Mouse (Mus musculus) small intestine, adult 2 months (tissue): ENCODE results near the gene Rpe65. TPM values are rescaled to one million over a fixed set of nuclear protein-coding genes. Genes with fewer than 3 reads are reported as not detected.

Experiments
- H3K27ac ChIP-seq: fragments of 200-500 bp; 2 replicates; pipeline ENCODE4 v1.5.1; 2012; ENCODE audit warnings: low read depth, low read length, control low read depth, inconsistent platforms; ENCODE audit not compliant: insufficient read depth
- H3K27me3 ChIP-seq: fragments of 200-500 bp; 2 replicates; pipeline ENCODE4 v1.6.1; 2012; ENCODE audit warnings: mild to moderate bottlenecking, moderate library complexity, low read length, inconsistent platforms; ENCODE audit not compliant: control insufficient read depth, insufficient read depth
- H3K36me3 ChIP-seq: fragments of 200-500 bp; 2 replicates; pipeline ENCODE4 v1.6.1; 2012; ENCODE audit warnings: mild to moderate bottlenecking, low read length, control low read depth, inconsistent platforms; ENCODE audit not compliant: control insufficient read depth, insufficient read depth
- H3K4me1 ChIP-seq: fragments of 200-500 bp; 2 replicates; pipeline ENCODE4 v1.6.1; 2012; ENCODE audit warnings: low read length, inconsistent platforms, mixed read lengths; ENCODE audit not compliant: control insufficient read depth, insufficient read depth, insufficient read length
- H3K4me3 ChIP-seq: fragments of 200-500 bp; 2 replicates; pipeline ENCODE4 v1.5.1; 2012; ENCODE audit warnings: low read depth, mild to moderate bottlenecking, control low read depth, inconsistent platforms, low read length, moderate library complexity
- CTCF ChIP-seq: fragments of 200-500 bp; IDR thresholded peaks from 2 replicates; pipeline ENCODE4 v1.5.1; 2012; ENCODE audit warnings: low read depth, mild to moderate bottlenecking, control low read depth, inconsistent platforms, low read length, moderate library complexity, mixed read lengths; ENCODE audit not compliant: insufficient replicate concordance, insufficient read length; ENCODE audit errors: extremely low read depth
- POLR2A ChIP-seq: fragments of 200-500 bp; IDR thresholded peaks from 2 replicates; pipeline ENCODE4 v1.6.1; 2012; ENCODE audit warnings: low read depth, mild to moderate bottlenecking, control low read depth, inconsistent platforms, low read length, moderate library complexity
- WGBS: fragments of 180-500 bp; shearing (Covaris S2); methylation state at CpG from one replicate; pipeline ENCODE4 v1.1.7; 2018; 5-methylcytosine and 5-hydroxymethylcytosine counted together
- polyA plus RNA-seq: library from polyadenylated mRNA; depleted of rRNA; stranded (reverse); fragments of >200 nt; gene quantifications from 2 replicates; pipeline ENCODE4 v1.2.3, GENCODE M21; 2012; rRNA removed

Rpe65 gene
- polyA plus RNA-seq: not detected in 2 replicates

DNA sequence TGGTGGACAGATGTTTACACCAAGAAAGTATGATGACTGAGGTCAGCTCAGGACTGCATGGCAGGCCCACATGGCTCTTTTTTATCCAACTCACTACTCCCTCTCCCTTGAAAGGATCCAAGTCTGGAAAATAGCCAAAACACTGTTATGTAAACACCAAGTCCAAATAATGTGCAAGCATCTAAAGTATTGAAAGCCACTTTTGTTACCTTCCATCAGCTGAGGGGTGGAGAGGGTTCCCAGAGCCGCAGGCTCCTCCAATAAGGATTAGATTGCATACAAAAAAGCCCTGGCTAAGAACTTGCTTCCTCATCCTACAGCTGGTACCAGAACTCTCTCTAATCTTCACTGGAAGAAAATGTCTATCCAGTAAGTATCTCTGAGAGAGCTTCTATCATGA lies at the start of gene Rpe65:
Gene Rpe65, plus strand, starts transcription at position 301 of the 400 bp plus-strand sequence.
- Histone ChIP-seq H3K4me3 (no peak within 1 kb of the TSS), H3K27ac (no peak within 1 kb of the TSS), H3K4me1 (no peaks in the 10 kb centered on the region), H3K27me3 (no peaks in the 10 kb centered on the region), H3K36me3 (no peaks in the 10 kb centered on the region)
- no peak for TF ChIP-seq POLR2A
- TF ChIP-seq CTCF: no peak
- WGBS: 69% methylated on average over 1 of the region's 1 CpGs

- Histone ChIP-seq H3K27ac (no peak overlapping the region), H3K27me3 (no peaks in the 10 kb centered on the region), H3K4me1 (no peaks in the 10 kb centered on the region), H3K4me3 (no peak overlapping the region), H3K36me3 (no peaks in the 10 kb centered on the region)
- no peak for TF ChIP-seq CTCF
These were observed 48.8 kb upstream of the Rpe65 start for GRCm38 (mm10) chr3:159550224-159550623.

DNA sequence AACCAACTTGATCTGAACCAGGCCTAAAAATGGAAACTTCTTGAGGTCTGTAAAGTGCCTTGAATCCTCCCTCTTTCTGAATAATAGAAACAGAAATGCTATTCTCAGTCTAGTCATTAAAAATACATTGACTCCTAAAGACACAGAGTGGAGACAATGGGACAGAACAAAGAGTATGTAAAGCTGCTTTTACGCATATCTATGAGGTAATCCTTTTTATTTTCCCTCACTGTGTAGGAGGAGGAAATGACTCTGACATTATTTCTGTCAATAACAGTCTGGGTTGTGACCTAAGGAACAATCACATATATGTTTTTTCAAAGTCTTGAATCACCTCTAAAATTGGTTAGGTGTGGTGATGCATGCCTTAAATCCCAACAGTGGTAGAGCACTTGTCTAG lies 16.0 kb downstream of the Rpe65 start:
- Histone ChIP-seq H3K4me3 (no peak overlapping the region), H3K27ac (no peak overlapping the region), H3K36me3 (no peaks in the 10 kb centered on the region), H3K4me1 (no peaks in the 10 kb centered on the region), H3K27me3 (no peaks in the 10 kb centered on the region)
- WGBS: 75% methylated on average over 1 of the region's 1 CpGs
- no peak for TF ChIP-seq POLR2A

GRCm38 (mm10) chr3:159621026-159621425 lies 22.1 kb downstream of the Rpe65 start:
- 16% methylated on average over 1 of the region's 1 CpGs for WGBS
- TF ChIP-seq CTCF: no peak
- TF ChIP-seq POLR2A: no peak
- H3K27me3 ChIP-seq: no peaks in the 10 kb centered on the region; the same call in 1 of the 2 replicates
- H3K4me3 ChIP-seq: no peak overlapping the region
- no peaks in the 10 kb centered on the region for H3K36me3 ChIP-seq
- no peaks in the 10 kb centered on the region for H3K4me1 ChIP-seq
- no peak overlapping the region for H3K27ac ChIP-seq

GRCm38 (mm10) chr3:159624010-159624409 lies 25.0 kb downstream of the Rpe65 start:
- no peak overlapping the region; the same call in 1 of the 2 replicates for H3K27ac ChIP-seq
- WGBS: 51% methylated on average over 1 of the region's 1 CpGs
- no peaks in the 10 kb centered on the region for H3K4me1 ChIP-seq
- H3K27me3 ChIP-seq: no peaks in the 10 kb centered on the region; the same call in 1 of the 2 replicates
- H3K36me3 ChIP-seq: no peaks in the 10 kb centered on the region
- TF ChIP-seq CTCF (no peak), POLR2A (no peak)
- no peak overlapping the region for H3K4me3 ChIP-seq

GRCm38 (mm10) chr3:159660741-159661140 lies 61.8 kb downstream of the Rpe65 start:
- WGBS: 62% methylated on average over 1 of the region's 1 CpGs
- no peak for TF ChIP-seq CTCF
- TF ChIP-seq POLR2A: no peak
- no peak overlapping the region for H3K4me3 ChIP-seq
- no peaks in the 10 kb centered on the region for H3K4me1 ChIP-seq
- no peak overlapping the region for H3K27ac ChIP-seq
- no peaks in the 10 kb centered on the region for H3K36me3 ChIP-seq
- no peaks in the 10 kb centered on the region for H3K27me3 ChIP-seq

- no peaks in the 10 kb centered on the region for H3K4me1 ChIP-seq
- H3K27ac ChIP-seq: no peak overlapping the region
- 94% methylated on average over 1 of the region's 1 CpGs for WGBS
- no peaks in the 10 kb centered on the region for H3K27me3 ChIP-seq
- TF ChIP-seq POLR2A: no peak
- TF ChIP-seq CTCF: no peak
- no peaks in the 10 kb centered on the region for H3K36me3 ChIP-seq
- H3K4me3 ChIP-seq: no peak overlapping the region
These were observed 64.4 kb downstream of the Rpe65 start for GRCm38 (mm10) chr3:159663333-159663732.

Other genes starting within 250 kb of the Rpe65 start
- 0.05 TPM in 1 of 2 replicates, not detected in the other for gene Depdc1a, start 103.7 kb upstream of the Rpe65 start, polyA plus RNA-seq
- gene Wls, start 240.5 kb downstream of the Rpe65 start, polyA plus RNA-seq: 2.1 and 3.1 TPM in 2 replicates